Mouse (Mus musculus) ES-E14 (cell line): ENCODE results near the gene Tmem132e.

Source experiments
- CHD2 ChIP-seq: IDR thresholded peaks from 2 replicates; pipeline ENCODE4 v1.6.1; 2014; ENCODE audit warnings: mild to moderate bottlenecking, low read depth, low read length, inconsistent platforms
- ZC3H11A ChIP-seq: IDR thresholded peaks from 2 replicates; pipeline ENCODE4 v1.6.1; 2012; ENCODE audit warnings: low read depth, mild to moderate bottlenecking, inconsistent platforms, low read length, borderline replicate concordance

- no peak for TF ChIP-seq CHD2
- TF ChIP-seq ZC3H11A, result no peak
Measured at GRCm38 (mm10) chr11:82339921-82340401, 48.7 kb upstream of the Tmem132e start.
